Mouse (Mus musculus): ENCODE data around the gene Syt2. TPM values are rescaled to one million over a fixed set of nuclear protein-coding genes. Genes with fewer than 3 reads are reported as not detected.

Gene Syt2
- total RNA-seq, 2 experiments from 2014 or later, result 21.2 to 21.9 TPM

DNA sequence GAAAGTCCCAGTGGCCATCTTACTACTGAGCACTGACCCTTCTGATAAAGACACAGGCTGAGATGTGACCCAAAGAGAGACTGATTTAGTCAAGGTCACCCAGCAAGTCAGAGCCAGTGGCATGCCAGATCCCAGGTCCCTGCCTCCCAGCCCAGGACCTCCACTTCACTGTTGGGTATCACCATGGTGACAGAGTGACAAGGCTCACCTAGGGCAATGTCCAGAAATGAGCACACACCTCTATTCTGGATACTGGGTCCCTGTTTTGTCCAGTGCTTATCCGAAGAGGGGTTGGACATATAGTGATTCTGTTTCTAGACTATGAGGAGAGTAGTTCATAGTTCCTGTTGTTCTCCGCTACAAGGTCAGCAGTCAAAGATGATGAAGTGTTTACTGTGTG, 56.8 kb downstream of the Syt2 start:
- no peak for DNase-seq (ENCODE audit: low spot score in 2 of 2)

DNA sequence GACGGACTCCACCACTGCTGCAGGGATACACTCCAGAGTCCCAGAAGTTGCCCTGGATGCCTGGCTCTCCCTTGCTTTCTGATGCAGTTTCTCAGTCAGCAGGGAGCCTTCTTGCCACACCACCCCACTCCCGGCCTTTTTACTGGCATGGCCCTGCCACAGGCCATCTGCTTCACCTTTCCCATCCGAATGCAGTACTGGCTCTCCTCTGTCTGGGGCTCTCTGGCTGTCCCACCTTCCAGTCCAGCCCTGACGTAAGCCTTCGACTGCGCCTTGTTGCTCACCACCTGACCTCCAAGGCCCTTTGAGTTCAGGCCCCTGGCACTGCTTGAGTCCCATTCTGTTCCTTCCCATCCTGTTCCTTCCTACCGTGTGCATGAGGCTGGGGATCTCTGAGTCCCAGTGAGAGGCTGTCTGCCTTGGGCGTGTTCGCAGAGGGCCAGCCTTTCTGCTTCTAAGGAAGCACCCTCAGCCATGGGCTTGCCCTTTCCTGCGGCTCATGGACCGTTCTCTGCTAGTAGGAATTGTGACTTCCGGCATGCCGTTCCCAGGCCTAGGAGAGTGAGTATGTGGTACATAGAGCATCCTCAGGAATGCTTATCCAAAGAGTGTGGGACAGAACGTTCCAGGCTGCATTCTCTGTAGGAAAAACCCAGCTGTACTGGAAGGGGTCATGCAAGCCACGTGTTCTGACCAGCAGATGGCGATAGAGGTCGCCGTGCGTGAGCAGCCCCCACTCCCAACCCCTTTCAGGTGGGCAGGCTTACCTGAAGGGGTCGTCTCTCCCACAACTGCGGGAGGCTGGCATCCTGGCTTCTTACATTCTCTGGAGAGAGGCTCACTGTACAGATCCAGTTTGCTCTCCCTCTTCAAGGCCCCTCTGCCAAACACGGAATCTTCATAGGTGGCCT, 58.2 kb downstream of the Syt2 start:
- no peak for DNase-seq (ENCODE audit: low spot score in 2 of 2)

DNA sequence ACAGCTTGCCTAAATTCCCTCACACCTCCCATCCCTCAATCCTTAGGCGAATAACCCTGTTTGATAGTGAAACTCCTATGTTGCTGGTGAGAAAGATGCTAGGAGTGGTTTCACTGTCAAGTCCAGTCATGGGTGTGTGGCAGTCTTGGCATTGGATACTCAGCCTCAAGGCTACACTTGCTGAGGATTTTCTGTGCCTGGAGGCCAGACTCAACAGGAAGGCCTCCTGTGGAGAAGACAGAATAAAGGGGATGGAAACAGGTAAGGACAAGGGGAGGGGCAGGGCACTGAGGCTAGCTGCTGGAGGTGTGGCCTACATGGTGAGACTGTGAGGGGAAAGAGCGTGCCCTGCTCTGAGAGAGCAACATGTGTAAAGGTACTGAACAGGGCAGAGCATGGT, 60.1 kb downstream of the Syt2 start:
- DNase-seq (ENCODE audit: low spot score in 2 of 2), result no peak

DNA sequence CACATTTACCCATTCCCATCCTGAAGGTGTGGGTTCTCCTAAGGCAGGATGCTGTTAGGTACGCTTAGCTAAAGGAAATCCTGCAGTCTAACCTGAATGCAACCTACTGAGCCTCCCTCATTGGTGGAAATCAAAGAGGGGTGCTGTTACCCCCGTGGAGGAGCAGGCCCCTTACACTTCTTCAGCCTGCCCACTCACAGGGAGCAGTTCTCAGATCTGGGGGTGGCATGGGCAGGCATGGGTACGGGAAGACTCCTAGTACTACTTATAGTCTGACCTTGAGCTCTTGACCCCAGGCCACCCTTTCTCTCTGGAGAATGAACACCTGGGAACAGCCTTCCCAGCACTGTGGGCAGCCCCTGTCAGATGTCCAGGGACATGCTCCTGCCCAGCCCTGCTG, 61.0 kb downstream of the Syt2 start:
- DNase-seq (ENCODE audit: low spot score in 2 of 2), result no peak

DNA sequence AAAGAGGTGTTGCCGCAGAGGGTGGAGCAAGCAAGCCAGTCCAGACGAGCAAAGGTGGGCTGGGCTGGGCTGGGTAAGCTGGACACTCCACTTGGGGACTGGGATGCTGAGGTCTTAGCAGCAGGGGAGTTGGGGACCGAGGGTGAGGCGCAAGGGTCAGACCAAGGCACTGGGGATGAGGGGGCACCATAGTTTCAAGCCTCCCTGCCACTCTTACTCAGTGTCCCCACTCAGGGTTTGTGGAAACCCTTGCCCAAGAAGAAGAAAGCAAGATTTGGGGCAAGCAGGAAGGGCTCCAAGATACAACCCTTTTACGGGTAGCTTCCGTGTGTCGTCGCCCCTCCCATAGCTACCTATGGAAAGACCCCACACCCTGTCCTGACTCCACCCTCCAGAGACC, 61.8 kb downstream of the Syt2 start:
- no peak for DNase-seq (ENCODE audit: low spot score in 2 of 2)

DNA sequence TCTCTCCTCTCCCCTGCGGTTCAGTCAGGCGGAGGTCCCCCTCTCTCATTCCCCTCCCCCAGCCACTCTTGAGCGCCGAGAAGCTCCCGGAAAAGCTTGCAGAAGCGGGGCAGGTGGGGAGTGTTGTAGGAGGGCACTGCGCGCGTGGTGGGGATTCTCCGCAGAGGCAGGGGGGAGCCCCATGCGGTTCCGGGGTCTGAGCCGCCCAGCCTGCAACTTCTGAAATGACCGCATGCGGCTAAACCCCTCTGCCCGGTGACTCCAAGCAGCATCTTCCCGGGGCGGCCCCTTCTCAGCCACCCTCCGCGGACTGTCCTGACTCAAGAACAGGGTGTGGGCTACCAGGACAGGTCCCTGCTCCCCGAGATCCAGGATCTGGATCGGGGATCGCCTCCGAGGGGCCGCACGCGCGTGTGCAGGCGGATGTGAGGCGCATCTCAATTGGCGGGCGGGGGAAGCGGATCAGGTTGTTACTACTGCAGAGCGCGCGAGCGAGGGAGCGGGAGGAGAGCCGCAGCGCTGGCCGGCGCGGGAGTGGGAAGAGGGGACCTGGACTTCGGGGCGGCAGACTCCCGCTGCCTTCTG, 62.4 kb downstream of the Syt2 start:
- DNase-seq (ENCODE audit: low spot score in 2 of 2), result no peak

DNA sequence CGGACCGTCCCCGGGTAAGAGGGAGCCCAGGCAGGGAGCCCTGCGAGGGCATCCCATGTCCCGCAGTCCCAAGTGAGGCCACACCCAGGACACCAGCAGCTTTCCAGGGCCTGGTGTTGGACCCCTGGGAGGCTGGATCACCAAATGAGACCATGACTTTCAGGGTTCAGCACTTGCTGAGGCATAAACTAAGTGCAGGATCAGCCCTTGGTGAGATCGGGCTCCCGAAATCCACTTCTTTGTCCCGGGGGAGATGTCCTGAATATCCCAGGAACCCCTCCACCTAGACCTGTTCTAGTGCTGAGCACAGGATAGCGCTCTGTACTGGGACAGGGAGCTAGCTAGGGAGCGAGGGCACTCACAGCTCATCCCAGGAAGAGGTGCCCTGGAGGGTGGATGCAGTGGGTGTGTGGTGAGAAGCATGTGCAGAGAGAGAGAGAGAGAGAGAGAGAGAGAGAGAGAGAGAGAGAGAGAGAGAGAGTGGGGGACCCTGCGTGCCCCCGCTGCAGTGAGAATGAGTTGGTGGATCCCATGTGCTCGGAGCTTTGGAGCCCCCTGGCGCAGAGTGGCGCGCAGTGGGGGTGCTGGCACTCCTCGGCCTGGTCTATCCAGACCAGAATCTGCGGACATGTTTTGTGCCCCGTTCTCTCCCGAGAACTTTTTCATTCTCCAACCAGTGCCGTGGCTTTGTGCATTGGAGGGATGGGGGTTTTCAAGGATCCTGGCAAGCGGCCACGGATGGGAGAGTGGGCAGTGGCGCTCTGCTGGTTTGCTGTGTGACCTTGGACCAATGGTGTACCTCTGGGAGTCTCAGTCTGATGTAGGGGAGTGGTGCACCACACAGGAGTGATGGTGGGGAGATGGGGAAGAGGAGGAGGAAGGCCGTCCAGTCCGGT, 63.2 kb downstream of the Syt2 start:
- no peak for DNase-seq (ENCODE audit: low spot score in 2 of 2)

DNA sequence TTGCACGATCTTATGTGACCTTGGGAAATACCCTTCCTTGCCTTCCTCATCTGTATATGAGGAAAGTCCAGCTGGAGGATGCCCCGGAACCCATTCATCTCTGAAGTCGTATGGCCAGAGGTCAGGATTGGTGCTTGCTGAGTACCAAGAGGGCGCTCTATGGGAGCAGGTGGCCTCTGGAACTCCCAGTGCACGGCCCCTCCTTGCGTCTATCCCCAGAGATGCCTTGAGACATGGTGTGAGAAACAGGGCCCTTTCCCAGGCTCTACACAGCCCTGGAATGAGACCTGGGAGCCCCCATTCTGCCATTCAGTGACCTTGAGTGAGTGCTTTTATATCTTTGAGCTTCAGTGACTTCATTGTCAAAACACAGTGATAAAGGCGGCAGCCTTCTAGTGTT, 64.6 kb downstream of the Syt2 start:
- DNase-seq (ENCODE audit: low spot score in 2 of 2), result no peak

DNA sequence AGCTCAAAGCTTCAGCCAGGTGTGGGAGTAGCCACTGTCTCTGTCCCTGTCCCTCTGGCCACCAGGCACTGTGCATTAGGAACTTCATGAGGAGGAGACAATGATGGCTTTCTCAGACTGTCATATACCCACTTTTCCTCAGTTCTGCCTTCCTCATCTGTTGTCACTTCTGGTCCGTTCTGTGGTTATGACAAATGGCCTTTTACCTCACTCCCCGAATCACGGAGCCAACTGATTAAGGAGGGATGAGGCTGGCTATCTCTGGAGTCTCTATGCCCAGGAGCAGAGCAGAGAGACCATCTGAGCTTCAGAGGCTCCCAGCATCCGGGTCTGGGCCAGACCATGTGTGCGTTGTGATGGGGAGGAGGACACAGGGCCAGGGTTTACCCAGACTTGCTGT, 65.2 kb downstream of the Syt2 start:
- no peak for DNase-seq (ENCODE audit: low spot score in 2 of 2)

DNA sequence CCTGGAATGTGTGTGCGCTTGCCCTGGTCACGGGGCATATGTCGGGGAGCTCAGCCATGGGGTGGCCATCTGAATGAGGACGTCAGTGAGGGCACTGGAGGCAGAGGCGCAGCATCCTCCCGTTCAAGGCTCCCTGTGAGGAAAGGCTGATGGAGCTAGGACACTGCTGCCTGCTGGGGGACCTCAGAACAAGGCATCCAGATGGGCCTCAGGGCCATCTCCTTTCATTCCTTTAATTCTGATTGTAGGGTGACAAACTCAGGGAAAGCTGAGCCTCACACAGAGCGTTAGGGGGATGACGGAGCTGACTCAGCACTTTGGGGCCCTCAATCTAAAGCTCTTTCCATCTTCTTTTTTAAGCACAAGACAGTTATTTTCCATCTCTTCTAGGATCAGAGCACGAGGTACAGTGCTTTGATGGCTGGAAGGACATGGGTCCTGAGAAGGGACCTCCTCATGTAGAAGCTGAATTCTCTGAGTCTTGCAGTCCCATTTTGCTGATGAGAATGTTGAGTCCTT, 66.4 kb downstream of the Syt2 start:
- no peak for DNase-seq (ENCODE audit: low spot score in 2 of 2)

DNA sequence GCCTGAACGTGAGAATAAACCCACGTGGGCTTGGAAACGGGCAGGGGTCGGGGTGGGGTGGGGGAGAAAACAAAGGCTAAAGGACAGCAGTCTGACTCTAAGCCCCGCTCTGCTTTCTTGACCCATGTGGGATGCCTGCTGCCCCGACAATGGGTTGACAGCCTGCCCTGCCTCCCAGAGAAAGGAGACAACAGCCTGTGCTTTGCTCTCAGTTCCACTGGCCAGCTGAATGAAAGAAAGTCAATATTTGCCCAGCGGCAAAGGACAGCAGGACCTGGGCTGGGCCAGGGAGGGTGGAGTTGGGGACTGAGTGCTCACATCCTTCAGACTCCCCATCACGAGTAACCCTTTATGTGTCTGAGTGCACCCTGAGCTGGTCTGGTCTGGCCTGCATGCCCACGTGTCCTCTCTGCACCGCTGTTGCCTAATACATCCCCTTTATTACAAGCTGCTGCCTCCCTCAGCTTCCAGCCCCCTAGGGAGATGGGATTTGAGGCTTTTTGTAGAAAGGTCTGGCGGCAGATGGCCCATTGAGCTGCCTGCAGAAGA, 67.0 kb downstream of the Syt2 start:
- DNase-seq (ENCODE audit: low spot score in 2 of 2), result no peak

DNA sequence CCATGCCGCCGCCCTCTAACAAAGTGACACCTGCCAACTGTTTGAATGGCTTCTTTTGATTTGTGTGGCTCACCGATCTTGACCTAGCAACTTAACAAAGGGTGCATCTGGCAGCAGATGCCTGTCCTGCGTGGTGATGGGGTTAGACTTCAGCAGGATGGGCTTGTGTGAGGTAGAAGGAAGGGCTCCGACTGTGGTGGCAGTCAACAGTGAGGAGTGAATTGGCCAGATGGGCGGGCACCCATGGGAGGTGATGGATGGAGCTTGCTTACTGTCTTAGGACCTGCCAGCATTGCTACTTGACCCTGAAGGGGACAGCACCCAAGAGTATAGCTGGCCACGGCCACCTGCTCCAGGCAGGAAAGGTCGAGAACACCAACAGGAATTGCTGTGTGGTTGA, 67.7 kb downstream of the Syt2 start:
- no peak for DNase-seq (ENCODE audit: low spot score in 2 of 2)

DNA sequence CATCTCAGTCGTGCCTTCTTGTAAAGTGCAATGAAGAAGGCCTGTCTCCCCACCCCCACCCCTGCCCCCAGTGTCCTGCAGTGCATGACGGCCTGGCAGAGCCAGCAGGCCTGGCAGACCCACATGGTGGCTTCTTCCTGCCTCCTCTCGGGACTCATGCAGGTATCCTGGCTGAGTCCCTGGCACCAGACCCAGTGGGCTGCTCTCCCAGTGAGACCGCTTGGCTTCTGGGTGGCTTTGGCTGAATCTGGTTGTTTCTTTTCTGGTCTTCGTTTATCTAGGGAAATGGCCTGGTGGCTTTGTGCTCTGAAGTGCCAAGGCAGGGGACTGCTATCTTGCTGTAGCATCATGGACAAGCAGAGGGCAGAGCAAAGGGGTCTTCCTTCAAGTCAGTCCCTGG, 68.6 kb downstream of the Syt2 start:
- DNase-seq (ENCODE audit: low spot score in 2 of 2), result no peak

DNA sequence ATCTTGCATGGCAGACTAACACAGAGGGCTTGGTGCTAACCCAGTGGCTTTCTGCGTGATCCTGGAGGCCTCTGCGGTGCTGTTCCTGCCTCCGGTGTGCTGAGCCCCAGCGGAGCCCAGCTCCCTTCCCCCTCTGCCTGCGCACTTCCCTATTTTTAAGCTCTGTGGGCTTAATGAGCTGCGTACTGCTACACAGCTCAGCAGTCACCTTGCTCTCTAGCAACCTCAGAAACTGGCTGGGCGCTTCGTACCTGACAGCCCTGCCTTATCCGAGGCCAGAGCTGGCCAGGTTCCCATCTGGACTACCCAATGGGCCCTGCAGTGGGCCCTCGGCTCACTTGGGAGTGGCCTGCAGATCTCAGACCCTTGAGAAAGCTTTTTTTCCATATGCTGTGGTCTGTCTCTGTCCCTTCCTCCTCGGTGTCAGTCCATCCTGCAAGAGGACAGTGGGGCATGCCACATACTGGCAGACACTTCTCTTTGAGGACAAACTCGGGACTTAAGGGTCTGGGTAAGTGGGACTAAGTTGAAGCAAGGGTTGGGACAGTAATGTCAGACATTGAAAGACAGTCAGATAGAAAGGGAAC, 73.3 kb downstream of the Syt2 start:
- DNase-seq (ENCODE audit: low spot score in 2 of 2), result no peak

DNA sequence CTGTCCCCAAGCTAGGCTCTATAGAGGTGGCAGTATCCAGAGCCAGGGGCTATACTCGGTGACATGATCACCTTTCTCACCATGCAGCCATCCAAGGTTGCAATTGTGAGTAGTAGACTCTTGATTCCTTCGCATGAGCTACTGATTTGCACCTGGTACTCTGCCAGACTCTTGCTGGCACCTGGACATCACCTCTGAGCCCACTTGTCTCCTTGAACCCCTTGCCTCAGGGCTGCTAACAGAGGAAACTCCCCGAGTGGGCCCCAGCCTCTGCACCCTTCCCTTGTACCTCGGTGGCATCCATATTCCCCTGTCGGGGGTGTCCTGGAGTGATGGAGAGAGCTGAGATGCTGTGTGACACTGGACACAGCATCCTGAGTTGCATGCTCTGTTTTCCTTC, 75.0 kb downstream of the Syt2 start:
- DNase-seq (ENCODE audit: low spot score in 2 of 2), result no peak

DNA sequence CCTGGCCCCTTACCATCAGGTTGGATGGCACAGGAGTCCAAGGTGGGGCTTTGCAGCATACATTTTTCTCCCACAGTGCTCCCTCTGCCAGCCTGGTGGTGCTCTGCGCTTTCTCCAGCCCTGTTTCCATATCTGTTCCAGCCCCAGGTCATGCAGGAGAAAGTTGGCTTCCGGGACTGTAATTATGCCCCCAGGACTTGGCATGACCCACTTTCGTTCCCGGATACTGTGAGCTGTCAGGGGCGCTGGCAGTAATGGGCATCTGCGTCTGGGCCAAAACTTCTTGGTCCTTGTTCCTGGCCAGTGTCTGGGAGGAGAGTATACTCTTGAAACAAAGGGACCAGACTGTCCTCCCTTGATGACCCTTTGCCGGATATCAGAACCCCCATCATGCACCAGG, 76.4 kb downstream of the Syt2 start:
- no peak for DNase-seq (ENCODE audit: low spot score in 2 of 2)

DNA sequence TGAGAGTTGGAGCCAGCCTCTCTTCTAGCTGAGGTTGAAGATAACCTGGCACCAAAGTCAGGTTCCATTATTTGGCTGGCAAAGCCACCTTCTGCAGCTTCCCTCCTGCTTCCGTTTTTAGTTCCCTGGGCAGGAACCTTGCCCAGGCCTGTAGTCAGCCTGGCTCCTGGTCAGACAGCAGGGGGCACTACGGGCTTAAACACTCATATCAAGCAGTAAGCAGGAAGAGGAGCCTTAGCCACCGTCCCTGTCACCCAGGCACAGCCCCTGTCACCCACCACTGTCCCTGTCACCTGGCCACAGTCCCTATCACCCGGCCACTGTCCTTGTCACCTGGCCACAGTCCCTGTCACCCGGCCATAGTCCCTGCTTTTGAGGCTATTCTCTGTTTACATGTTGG, 78.8 kb downstream of the Syt2 start:
- no peak for DNase-seq (ENCODE audit: low spot score in 2 of 2)

DNA sequence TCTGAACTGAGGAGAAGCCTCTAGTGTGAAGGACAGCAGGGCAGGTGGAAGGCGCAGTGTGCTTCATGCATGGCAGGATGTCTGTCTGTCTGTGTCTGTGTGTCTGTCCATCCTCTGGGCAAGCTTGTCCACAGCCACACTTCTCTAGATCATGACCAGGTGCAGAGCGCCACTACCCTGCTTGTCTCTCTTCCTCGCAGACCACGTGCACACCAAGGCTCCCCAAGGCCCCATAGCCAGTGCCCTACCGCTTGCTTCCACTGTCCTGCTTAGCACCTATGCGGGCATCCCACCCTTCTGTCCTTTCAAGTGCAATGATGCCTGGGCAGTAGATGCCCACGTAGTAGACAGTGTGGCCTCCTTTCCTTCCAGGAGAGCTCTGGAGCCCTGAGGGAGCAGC, 80.0 kb downstream of the Syt2 start:
- DNase-seq (ENCODE audit: low spot score in 2 of 2), result no peak

DNA sequence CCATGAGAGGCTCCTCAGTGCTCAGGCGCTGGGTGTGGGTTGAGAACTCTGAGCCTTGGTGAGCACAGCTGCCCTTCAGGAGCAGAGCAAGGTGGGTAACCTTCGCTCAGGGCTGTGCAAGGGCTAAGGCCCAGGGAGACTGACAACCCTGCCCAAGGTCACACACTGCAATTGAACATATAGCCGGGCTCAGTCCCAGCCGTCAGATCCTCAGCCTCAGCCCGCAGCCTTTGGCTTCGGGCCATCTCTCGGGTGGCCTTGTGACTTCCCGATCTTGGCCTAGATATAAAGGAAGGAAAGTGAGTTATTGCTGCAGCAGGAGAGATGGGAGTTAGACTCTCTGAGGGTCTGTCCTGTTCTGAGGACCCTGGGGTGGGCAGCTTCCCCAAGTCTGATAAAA, 80.8 kb downstream of the Syt2 start:
- no peak for DNase-seq (ENCODE audit: low spot score in 2 of 2)

DNA sequence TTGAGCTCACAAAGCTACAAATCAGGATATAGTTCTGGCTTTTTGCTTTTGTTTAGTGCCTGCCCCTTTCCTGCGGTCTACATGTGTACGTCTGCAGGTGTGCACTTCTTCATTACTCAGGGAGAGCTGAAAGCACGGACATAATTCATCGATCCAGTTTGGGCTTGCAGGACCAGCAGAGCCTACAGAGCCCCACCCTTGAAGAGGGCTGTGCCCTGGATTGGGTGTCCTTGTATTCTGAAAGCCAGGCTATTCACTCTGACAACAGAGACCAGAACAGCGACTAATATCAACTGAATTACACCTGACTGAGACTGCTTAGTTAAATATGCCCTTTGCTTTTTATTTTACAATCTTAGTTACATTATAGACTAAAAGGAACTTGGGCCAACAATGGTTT, 87.2 kb downstream of the Syt2 start:
- no peak for DNase-seq (ENCODE audit: low spot score in 2 of 2)

DNA sequence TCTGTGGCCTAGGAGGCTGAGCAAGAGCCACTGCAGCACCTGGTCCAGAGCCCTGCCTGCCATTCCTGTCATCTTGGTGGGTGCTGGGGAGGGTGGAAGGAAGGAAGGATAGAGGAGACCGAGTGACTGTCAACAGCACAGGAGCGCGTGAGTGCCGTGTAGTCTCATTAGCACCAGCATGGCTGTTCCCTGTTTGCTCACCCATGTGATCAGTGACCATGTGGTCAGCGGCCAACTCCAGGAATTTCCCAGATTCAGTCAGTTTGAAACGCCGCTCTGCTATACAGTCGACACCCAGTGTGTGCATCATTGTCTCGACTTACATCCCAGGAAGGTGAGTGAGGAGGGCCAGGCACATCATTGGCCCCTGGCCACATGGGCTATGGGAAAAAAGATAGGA, 91.0 kb downstream of the Syt2 start:
- no peak for DNase-seq (ENCODE audit: low spot score in 2 of 2)
